In the genomic region with DNA sequence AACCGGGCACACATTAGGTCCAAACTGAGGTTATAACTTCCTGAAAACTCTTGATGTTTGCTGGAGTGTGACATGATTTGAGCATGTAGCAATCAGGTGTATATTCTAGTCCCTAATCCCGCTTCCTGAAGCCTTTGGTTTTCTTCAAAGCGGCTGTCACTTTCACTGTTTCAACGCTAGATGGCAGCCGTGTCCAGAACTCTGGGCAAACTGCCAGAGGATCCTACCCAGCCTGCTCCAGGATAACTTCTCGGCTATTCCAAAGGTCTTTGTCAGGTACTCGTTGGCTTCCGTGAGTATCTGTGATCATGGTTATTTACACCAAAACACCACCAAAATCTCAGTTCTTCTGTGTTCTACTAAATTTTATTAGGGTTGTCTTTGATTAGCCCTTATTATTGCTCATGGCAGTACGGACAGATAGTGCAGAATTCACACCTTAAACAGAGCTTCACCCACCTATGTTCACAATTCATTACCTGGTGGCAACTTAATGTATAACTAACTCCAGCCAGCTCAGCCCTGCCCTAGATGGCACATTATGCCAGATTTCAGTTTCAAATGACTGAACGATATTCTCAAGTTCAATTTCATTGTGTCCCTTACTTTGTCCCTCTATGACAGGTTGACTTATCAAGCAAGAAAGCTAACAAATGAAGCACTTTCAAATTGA, we compare ENCODE assay signal across 10 mouse cellular contexts.
DNase-seq lines count a peak whose midpoint lies in the region; ATAC-seq and TF ChIP-seq lines count a peak whose summit lies in the region.
"Had no signal": no experiment of that assay in that cellular context is flagged by ENCODE, and none has a peak within 500 bp of the region (broad histone marks: within the 10 kb centered on the region; RNA-seq: fewer than 3 reads in every experiment).

No protein-coding gene starts in this region.

- peak; percentile 67 to 76; a peak in 3 of 4 replicates for TF ChIP-seq CTCF in CH12.LX (conservative IDR thresholded peaks at IDR 0.05 in 1 of 2, IDR thresholded peaks at IDR 0.05 in 1 of 2; ENCODE audit: low read depth in 2 of 2, low read length in 2 of 2)
- peak; percentile 32; the same call in 1 of the 2 replicates for TF ChIP-seq CTCF in olfactory bulb, adult 2 months (IDR thresholded peaks at IDR 0.05; ENCODE audit: insufficient read depth, low read depth, low read length)

- H3K79me2 ChIP-seq in CH12.LX (replicated peaks; ENCODE audit: control insufficient read depth, extremely low read depth, insufficient read depth, poor library complexity, severe bottlenecking): no peaks in the 10 kb centered on the region

- in situ Hi-C loops in CH12.LX (cut with MboI; ENCODE audit: low pct_ligation_motif_present, low pct_unique_long_range_greater_than_20kb, low sequenced_read_pairs): no loop called here

- no peaks in the 10 kb centered on the region for H3K27me3 ChIP-seq in CH12.LX (replicated peaks)
- H3K27me3 ChIP-seq in heart, embryonic 16.5 days (ENCODE audit: control insufficient read depth, insufficient read depth, low read length): no peaks in the 10 kb centered on the region
- no peaks in the 10 kb centered on the region for H3K27me3 ChIP-seq in liver, embryonic 16.5 days (ENCODE audit: control insufficient read depth, insufficient read depth, low read depth, low read length)
- H3K27me3 ChIP-seq: stomach, embryonic 15.5 days had no signal

- H3K9me3 ChIP-seq in CH12.LX (replicated peaks; ENCODE audit: low read length): peaks cover 4% of the 10 kb centered on the region
- 0 out of 2 replicates have a peak, but pooled peaks cover 3% of the 10 kb centered on the region for H3K9me3 ChIP-seq in heart, embryonic 16.5 days (replicated peaks; ENCODE audit: control insufficient read depth, low read length)
- H3K9me3 ChIP-seq in liver, embryonic 16.5 days (replicated peaks; ENCODE audit: control insufficient read depth, low read length): no peaks in the 10 kb centered on the region
- H3K9me3 ChIP-seq: stomach, embryonic 15.5 days had no signal

- H3K9ac ChIP-seq in CH12.LX (ENCODE audit: insufficient read depth, low read depth): no peak overlapping the region
- H3K9ac ChIP-seq in heart, embryonic 16.5 days (ENCODE audit: low read length): no peak overlapping the region
- H3K9ac ChIP-seq in liver, embryonic 16.5 days (ENCODE audit: low read depth, low read length): no peak overlapping the region
- H3K9ac ChIP-seq: stomach, embryonic 15.5 days had no signal

- TF ChIP-seq EP300 in CH12.LX (IDR thresholded peaks at IDR 0.05; ENCODE audit: low read length): no peak

- peak overlapping the region; percentile 35; the same call in 1 of the 2 replicates for H3K4me2 ChIP-seq in CH12.LX (ENCODE audit: insufficient read depth, low read depth, poor library complexity, severe bottlenecking)
- H3K4me2 ChIP-seq in heart, embryonic 16.5 days (ENCODE audit: low read depth, low read length): peak overlapping the region; percentile 23; the same call in 1 of the 2 replicates
- H3K4me2 ChIP-seq in liver, embryonic 16.5 days (ENCODE audit: low read depth, low read length): no peak overlapping the region
- H3K4me2 ChIP-seq: stomach, embryonic 15.5 days had no signal

- WGBS in heart, embryonic 16.5 days: 21% methylated on average over 10 of the region's 10 CpGs
- 20% methylated on average over 10 of the region's 10 CpGs for WGBS in liver, embryonic 16.5 days (ENCODE audit: insufficient replicate concordance)
- 20% methylated on average over 10 of the region's 10 CpGs for WGBS in olfactory bulb, adult 2 months

- no peak overlapping the region for H3K27ac ChIP-seq in CH12.LX (ENCODE audit: insufficient read depth, low read depth)
- no peak overlapping the region for H3K27ac ChIP-seq in heart, embryonic 16.5 days (ENCODE audit: low read length)
- H3K27ac ChIP-seq in liver, embryonic 16.5 days (ENCODE audit: low read length): no peak overlapping the region
- no peak overlapping the region for H3K27ac ChIP-seq in olfactory bulb, adult 2 months (ENCODE audit: insufficient read depth, low read depth, low read length)
- H3K27ac ChIP-seq: stomach, embryonic 15.5 days had no signal

- no peak overlapping the region for H3K4me3 ChIP-seq in CH12.LX (replicated peaks in 1 of 3; ENCODE audit: low read depth in 2 of 3, low read length in 2 of 3, poor library complexity in 1 of 3)
- H3K4me3 ChIP-seq in heart, embryonic 16.5 days (ENCODE audit: low read length): no peak overlapping the region
- no peak overlapping the region for H3K4me3 ChIP-seq in liver, embryonic 16.5 days (ENCODE audit: low read depth, low read length)
- H3K4me3 ChIP-seq in olfactory bulb, adult 2 months (ENCODE audit: insufficient read depth, low read depth, low read length): no peak overlapping the region
- H3K4me3 ChIP-seq: erythroblast, embryonic 14.5 days; stomach, embryonic 15.5 days had no signal

- H3K36me3 ChIP-seq in CH12.LX (replicated peaks in 1 of 2; ENCODE audit: control insufficient read depth in 1 of 2, insufficient read depth in 1 of 2, low read length in 1 of 2): no peaks in the 10 kb centered on the region
- no peaks in the 10 kb centered on the region for H3K36me3 ChIP-seq in heart, embryonic 16.5 days (ENCODE audit: control insufficient read depth, insufficient read depth)
- H3K36me3 ChIP-seq in liver, embryonic 16.5 days (ENCODE audit: control insufficient read depth, insufficient read depth): no peaks in the 10 kb centered on the region
- H3K36me3 ChIP-seq: stomach, embryonic 15.5 days had no signal

- dilution Hi-C loops in CH12.LX (cut with MboI; ENCODE audit: extremely low pct_ligation_motif_present, extremely low pct_unique_long_range_greater_than_20kb, low sequenced_read_pairs): no loop called here

- TF ChIP-seq RAD21 in CH12.LX (IDR thresholded peaks at IDR 0.05; ENCODE audit: low read depth, low read length): peak; percentile 36

- peaks cover under 1 to 11% of the 10 kb centered on the region in 2 experiments; a peak in 2 of 4 replicates for H3K4me1 ChIP-seq in CH12.LX (ENCODE audit: control insufficient read depth in 1 of 2, insufficient read depth in 2 of 2)
- no peaks in the 10 kb centered on the region for H3K4me1 ChIP-seq in heart, embryonic 16.5 days (ENCODE audit: control insufficient read depth, insufficient read depth, low read length)
- H3K4me1 ChIP-seq in liver, embryonic 16.5 days (ENCODE audit: control insufficient read depth, low read depth, low read length): no peaks in the 10 kb centered on the region; the same call in 1 of the 2 replicates
- H3K4me1 ChIP-seq in olfactory bulb, adult 2 months (ENCODE audit: control insufficient read depth, insufficient read depth, low read length): no peaks in the 10 kb centered on the region
- H3K4me1 ChIP-seq: stomach, embryonic 15.5 days had no signal

- DNase-seq in CH12.LX (ENCODE audit: extremely low read depth): peak; percentile 48
- peak; percentile 79 for DNase-seq in adrenal gland, postnatal 10 days
- DNase-seq in embryo, embryonic 11.5 days (ENCODE audit: low read depth, low spot score): peak; percentile 49
- peak; percentile 79 for DNase-seq in kidney, postnatal 10 days
- no peak for DNase-seq in B cell, adult 2 months

- no peak for ATAC-seq in heart, embryonic 16.5 days (replicated peaks; ENCODE audit: extremely low read depth, insufficient read depth, low FRiP score)
- 0 out of 2 replicates have a peak, but pooled peaks have one; percentile 27 for ATAC-seq in liver, embryonic 16.5 days (ENCODE audit: low read depth)

- TF ChIP-seq POLR2A in CH12.LX (IDR thresholded peaks at IDR 0.05; ENCODE audit: low read depth, low read length): no peak
- TF ChIP-seq POLR2A in olfactory bulb, adult 2 months (IDR thresholded peaks at IDR 0.05; ENCODE audit: insufficient read depth, low read depth, low read length): no peak

TF ChIP-seq in CH12.LX, 34 proteins besides CTCF, POLR2A, EP300 and RAD21:
- TF ChIP-seq ZNF384 (IDR thresholded peaks at IDR 0.05; ENCODE audit: low read depth, low read length) (no peak), ETS1 (conservative IDR thresholded peaks at IDR 0.05; ENCODE audit: low read depth, low read length) (no peak), SMC3 (IDR thresholded peaks at IDR 0.05; ENCODE audit: low read depth, low read length) (peak; percentile 33; the same call in 1 of the 2 replicates), USF1 (IDR thresholded peaks at IDR 0.05; ENCODE audit: low read depth, low read length) (no peak)

Comparison
In these comparisons a context has a peak if more than half of its experiments do, and no peak if none do; other contexts are left out.
1. DNase-seq: peak in CH12.LX (single experiment), adrenal gland, postnatal 10 days (single experiment), embryo, embryonic 11.5 days (single experiment) and kidney, postnatal 10 days (single experiment); none in B cell, adult 2 months (0 of 2).